15 mouse cellular contexts compared by ENCODE assay signal in genomic region chr1:76113281-76113680, GRCm38 (mm10).
DNase-seq lines count a peak whose midpoint lies in the region; ATAC-seq and TF ChIP-seq lines count a peak whose summit lies in the region.
"Had no signal": no experiment of that assay in that cellular context is flagged by ENCODE, and none has a peak within 500 bp of the region (broad histone marks: within the 10 kb centered on the region; RNA-seq: fewer than 3 reads in every experiment).

No protein-coding gene starts in this region.

- ATAC-seq in embryonic facial prominence, embryonic 14.5 days (ENCODE audit: low read depth): no peak
- no peak for ATAC-seq in midbrain, postnatal 0 days (ENCODE audit: low FRiP score)
- ATAC-seq: forebrain, embryonic 15.5 days had no signal

- H3K4me2 ChIP-seq in embryonic facial prominence, embryonic 14.5 days (ENCODE audit: low read depth, low read length): no peak overlapping the region
- no peak overlapping the region for H3K4me2 ChIP-seq in midbrain, postnatal 0 days (ENCODE audit: low read depth, low read length, poor library complexity, severe bottlenecking)
- H3K4me2 ChIP-seq: forebrain, embryonic 15.5 days; hindbrain, embryonic 14.5 days; liver, embryonic 15.5 days; midbrain, embryonic 11.5 days had no signal

- no peak for TF ChIP-seq CTCF in midbrain, postnatal 0 days (IDR thresholded peaks at IDR 0.05)

- H3K4me1 ChIP-seq in embryonic facial prominence, embryonic 14.5 days (ENCODE audit: control insufficient read depth, insufficient read depth, low read length): no peaks in the 10 kb centered on the region; the same call in 1 of the 2 replicates
- no peaks in the 10 kb centered on the region for H3K4me1 ChIP-seq in embryonic facial prominence, embryonic 10.5 days
- no peaks in the 10 kb centered on the region for H3K4me1 ChIP-seq in midbrain, postnatal 0 days (ENCODE audit: insufficient read depth, low read length)
- H3K4me1 ChIP-seq: forebrain, embryonic 15.5 days; liver, embryonic 15.5 days had no signal

- H3K4me3 ChIP-seq in embryonic facial prominence, embryonic 14.5 days (ENCODE audit: low read depth, low read length): no peak overlapping the region
- H3K4me3 ChIP-seq in embryonic facial prominence, embryonic 10.5 days: no peak overlapping the region
- no peak overlapping the region for H3K4me3 ChIP-seq in midbrain, postnatal 0 days (ENCODE audit: low read depth, low read length)
- H3K4me3 ChIP-seq: forebrain, embryonic 15.5 days; liver, embryonic 15.5 days had no signal

- intact Hi-C loops in heart, postnatal 36 days (cut with DNase I): no loop called here

- H3K27me3 ChIP-seq in embryonic facial prominence, embryonic 14.5 days (replicated peaks; ENCODE audit: control insufficient read depth, insufficient read depth, low read length): no peaks in the 10 kb centered on the region
- H3K27me3 ChIP-seq in embryonic facial prominence, embryonic 10.5 days (replicated peaks; ENCODE audit: low read depth, poor library complexity, severe bottlenecking): no peaks in the 10 kb centered on the region
- H3K27me3 ChIP-seq in midbrain, postnatal 0 days (ENCODE audit: insufficient read depth, low read length): no peaks in the 10 kb centered on the region
- H3K27me3 ChIP-seq: forebrain, embryonic 15.5 days; liver, embryonic 15.5 days had no signal

- H3K9ac ChIP-seq in embryonic facial prominence, embryonic 14.5 days (ENCODE audit: low read depth, low read length): no peak overlapping the region
- H3K9ac ChIP-seq in midbrain, postnatal 0 days (replicated peaks; ENCODE audit: low read length, poor library complexity, severe bottlenecking): no peak overlapping the region
- H3K9ac ChIP-seq: forebrain, embryonic 15.5 days; hindbrain, embryonic 14.5 days; liver, embryonic 15.5 days had no signal

- no peak overlapping the region for H3K27ac ChIP-seq in embryonic facial prominence, embryonic 14.5 days (replicated peaks; ENCODE audit: low read depth, low read length)
- no peak overlapping the region for H3K27ac ChIP-seq in embryonic facial prominence, embryonic 10.5 days (replicated peaks)
- H3K27ac ChIP-seq in midbrain, postnatal 0 days (ENCODE audit: low read depth, low read length): no peak overlapping the region
- H3K27ac ChIP-seq: forebrain, embryonic 15.5 days; hindbrain, embryonic 14.5 days; liver, embryonic 15.5 days had no signal

- no peaks in the 10 kb centered on the region for H3K9me3 ChIP-seq in embryonic facial prominence, embryonic 14.5 days (ENCODE audit: control insufficient read depth, low read length)
- H3K9me3 ChIP-seq in embryonic facial prominence, embryonic 10.5 days: no peaks in the 10 kb centered on the region
- no peaks in the 10 kb centered on the region for H3K9me3 ChIP-seq in midbrain, postnatal 0 days (ENCODE audit: low read length)
- H3K9me3 ChIP-seq: forebrain, embryonic 15.5 days; liver, embryonic 15.5 days had no signal

- 83% methylated on average over 3 of the region's 3 CpGs for WGBS in embryonic facial prominence, embryonic 14.5 days
- 90% methylated on average over 3 of the region's 3 CpGs for WGBS in embryonic facial prominence, embryonic 10.5 days
- 82% methylated on average over 3 of the region's 3 CpGs for WGBS in midbrain, postnatal 0 days

- H3K36me3 ChIP-seq in embryonic facial prominence, embryonic 14.5 days (ENCODE audit: control insufficient read depth, insufficient read depth, low read length): no peaks in the 10 kb centered on the region
- no peaks in the 10 kb centered on the region for H3K36me3 ChIP-seq in embryonic facial prominence, embryonic 10.5 days (replicated peaks)
- H3K36me3 ChIP-seq in midbrain, postnatal 0 days (ENCODE audit: insufficient read depth, low read length): no peaks in the 10 kb centered on the region
- H3K36me3 ChIP-seq: forebrain, embryonic 15.5 days; liver, embryonic 15.5 days had no signal

- DNase-seq in embryonic facial prominence, embryonic 14.5 days (ENCODE audit: low spot score): peak; percentile 6
- DNase-seq in embryonic facial prominence, embryonic 10.5 days (ENCODE audit: low spot score): no peak
- DNase-seq in urinary bladder, postnatal 25 days (ENCODE audit: low spot score): peak; percentile 8
- DNase-seq in urinary bladder, adult 2 months (ENCODE audit: low spot score): no peak
- DNase-seq in heart, postnatal 36 days: peak; percentile 6 to 10
- no peak for DNase-seq in left cerebral cortex, adult 18-20 months (ENCODE audit: low spot score in 2 of 2)
- no peak for DNase-seq in midbrain, postnatal 0 days (ENCODE audit: low spot score)
- DNase-seq in retina, embryonic 14.5 days (ENCODE audit: low spot score): no peak
- DNase-seq: kidney, adult 11 months; left cerebral cortex, postnatal 4 days; spleen, adult 18-20 months had no signal

Comparison
In these comparisons a context has a peak if more than half of its experiments do, and no peak if none do; other contexts are left out.
1. DNase-seq: peak in embryonic facial prominence, embryonic 14.5 days (single experiment), urinary bladder, postnatal 25 days (single experiment) and heart, postnatal 36 days (2 of 2); none in embryonic facial prominence, embryonic 10.5 days (single experiment), urinary bladder, adult 2 months (single experiment), left cerebral cortex, adult 18-20 months (0 of 2), midbrain, postnatal 0 days (single experiment) and retina, embryonic 14.5 days (single experiment).